Mouse (Mus musculus) liver, embryonic 13.5 days (tissue): ENCODE measurements around the gene Csnk1g2. TPM values are rescaled to one million over a fixed set of nuclear protein-coding genes. Genes with fewer than 3 reads are reported as not detected.
"Not testable (repeated sequence)": the region's sequence is repeated elsewhere in the genome, so short reads cannot be mapped to it uniquely, and the experiment has no call there.

Experiments used
- ATAC-seq: fragments of 200-750 bp; cut with Nextera tagmentation; 2 replicates; pipeline ENCODE4 v1.8.0; 2017; ENCODE audit warnings: low read depth, mild to moderate bottlenecking, moderate number of reproducible peaks, moderate library complexity
- DNase-seq: peaks from one replicate; pipeline ENCODE4 v3.0.0; 2022
- H3K27ac ChIP-seq: fragments of 300-500 bp; sonication (generic); 2 replicates; pipeline ENCODE4 v1.5.1; 2015; ENCODE audit warnings: moderate library complexity, mild to moderate bottlenecking, inconsistent platforms
- H3K27me3 ChIP-seq: fragments of 300-500 bp; sonication (generic); 2 replicates; pipeline ENCODE4 v1.6.1; 2015; ENCODE audit warnings: mild to moderate bottlenecking, inconsistent platforms
- H3K36me3 ChIP-seq: fragments of 300-500 bp; sonication (generic); 2 replicates; pipeline ENCODE4 v1.6.1; 2015; ENCODE audit warnings: mild to moderate bottlenecking, inconsistent platforms
- H3K4me1 ChIP-seq: fragments of 300-500 bp; sonication (generic); replicated peaks from 2 replicates; pipeline ENCODE4 v1.6.1; 2015; ENCODE audit warnings: inconsistent platforms
- H3K4me2 ChIP-seq: fragments of 300-500 bp; sonication (generic); 2 replicates; pipeline ENCODE4 v1.6.1; 2015; ENCODE audit warnings: inconsistent platforms, mild to moderate bottlenecking, moderate library complexity
- H3K4me3 ChIP-seq: fragments of 300-500 bp; sonication (generic); replicated peaks from 2 replicates; pipeline ENCODE4 v1.5.1; 2015; ENCODE audit warnings: mild to moderate bottlenecking, inconsistent platforms
- H3K9ac ChIP-seq: fragments of 300-500 bp; sonication (generic); 2 replicates; pipeline ENCODE4 v1.6.1; 2015; ENCODE audit warnings: mild to moderate bottlenecking, inconsistent platforms
- H3K9me3 ChIP-seq: fragments of 300-500 bp; sonication (generic); replicated peaks from 2 replicates; pipeline ENCODE4 v1.6.1; 2016; ENCODE audit warnings: inconsistent platforms
- WGBS: fragments of 180-500 bp; shearing (Covaris S2); methylation state at CpG from one replicate; pipeline ENCODE4 v1.1.7; 2015; ENCODE audit not compliant: insufficient replicate concordance; 5-methylcytosine and 5-hydroxymethylcytosine counted together
- polyA plus RNA-seq: library from polyadenylated mRNA; unstranded; fragments of >200 nt; fragmentation: Nextera tagmentation; extraction: Ambion mirVana; gene quantifications from 2 replicates; pipeline ENCODE4 v1.2.1, GENCODE M21; 2015

Csnk1g2 gene
- polyA plus RNA-seq, 1 experiment from 2014 or later, result 51.1 TPM

DNA sequence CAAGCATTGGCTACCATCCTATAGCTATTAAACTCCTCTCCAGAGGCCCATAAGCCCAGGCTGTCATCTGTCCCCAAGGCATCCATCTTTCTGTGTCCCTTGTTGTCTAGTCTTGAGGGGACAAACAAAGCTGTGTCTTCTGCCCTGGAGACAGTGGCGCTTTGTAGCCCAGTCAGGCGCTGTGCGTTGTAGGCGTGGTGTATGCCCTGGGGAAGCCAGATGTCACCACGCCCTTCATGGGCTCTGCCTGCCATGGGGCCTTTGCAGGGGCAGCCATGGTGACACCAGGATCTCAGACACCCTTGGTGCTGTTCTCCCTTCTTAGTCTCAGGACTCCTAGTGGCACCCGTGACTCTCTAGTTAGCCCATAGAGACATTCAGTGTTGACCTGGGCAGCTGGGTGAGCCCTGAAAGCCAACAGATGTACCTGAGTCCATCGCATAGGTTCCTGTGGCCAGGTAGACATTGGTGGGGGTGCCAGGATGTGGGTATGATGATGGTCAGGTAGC is 18.6 kb upstream of the Csnk1g2 start:
- DNase-seq (peak; percentile 81), ATAC-seq (peak; percentile 81)
- WGBS, result 43% methylated on average over 7 of the region's 7 CpGs
- Histone ChIP-seq H3K9me3 (no peaks in the 10 kb centered on the region), H3K27me3 (no peaks in the 10 kb centered on the region), H3K4me3 (peak overlapping the region; percentile 69), H3K9ac (peak overlapping the region; percentile 77), H3K4me1 (peaks cover 77% of the 10 kb centered on the region), H3K4me2 (peak overlapping the region; percentile 92), H3K36me3 (peaks cover 35% of the 10 kb centered on the region), H3K27ac (peak overlapping the region; percentile 94)

DNA sequence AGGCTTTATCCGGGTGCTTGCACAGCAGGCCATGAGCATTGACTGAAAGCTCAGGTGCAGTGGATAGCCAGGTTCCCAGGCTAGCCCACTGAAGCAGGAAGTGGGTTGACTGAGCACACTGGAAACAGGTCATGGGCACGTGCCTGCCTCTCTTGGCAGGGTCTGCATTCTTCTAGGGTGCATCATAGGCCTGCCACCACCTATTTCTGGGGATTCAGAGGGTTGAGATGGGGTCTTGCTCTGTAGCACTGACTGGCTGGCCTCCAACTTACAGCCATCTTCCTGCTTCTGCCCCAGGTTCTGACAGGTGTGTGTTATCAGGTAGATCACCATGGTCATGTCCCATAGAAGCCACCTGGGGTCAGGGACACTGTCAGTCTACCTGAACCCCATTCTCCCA is 17.6 kb upstream of the Csnk1g2 start:
- Histone ChIP-seq H3K4me2 (peak overlapping the region; percentile 92), H3K9me3 (no peaks in the 10 kb centered on the region), H3K36me3 (peaks cover 45% of the 10 kb centered on the region), H3K9ac (peak overlapping the region; percentile 77), H3K4me1 (peaks cover 80% of the 10 kb centered on the region), H3K27ac (peak overlapping the region; percentile 94), H3K4me3 (peak overlapping the region; percentile 69; the same call in 1 of the 2 replicates), H3K27me3 (no peaks in the 10 kb centered on the region)
- ATAC-seq (no peak), DNase-seq (no peak)
- WGBS, result 82% methylated on average over 2 of the region's 2 CpGs

DNA sequence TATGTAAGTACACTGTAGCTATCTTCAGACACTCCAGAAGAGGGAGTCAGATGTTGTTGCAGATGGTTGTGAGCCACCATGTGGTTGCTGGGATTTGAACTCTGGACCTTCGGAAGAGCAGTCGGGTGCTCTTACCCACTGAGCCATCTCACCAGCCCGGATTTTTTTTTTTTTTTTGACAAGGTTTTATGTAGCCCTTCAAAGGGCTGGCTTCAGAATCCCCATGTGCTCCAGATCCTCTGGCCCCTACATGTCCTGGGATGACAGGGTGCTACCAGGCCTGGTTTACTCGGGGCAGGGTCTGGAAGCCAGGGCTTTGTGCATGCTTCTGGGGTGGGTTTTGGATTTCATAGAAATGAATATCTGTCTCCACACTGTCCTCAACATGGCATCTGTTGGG is 16.9 kb upstream of the Csnk1g2 start, which contains the start of gene Gm49322:
Gene Gm49322 (plus strand): TSS at position 301 of the 400 bp plus-strand sequence.
- H3K9me3 ChIP-seq, DNase-seq, ATAC-seq, H3K27me3 ChIP-seq: not testable (repeated sequence)
- Histone ChIP-seq H3K4me1 (peaks cover 87% of the 10 kb centered on the region), H3K4me2 (peak within 1 kb of the TSS; percentile 92), H3K9ac (peak within 1 kb of the TSS; percentile 77), H3K36me3 (peaks cover 52% of the 10 kb centered on the region), H3K27ac (peak within 1 kb of the TSS; percentile 94), H3K4me3 (0 out of 2 replicates have a peak within 1 kb of the TSS, but pooled peaks have one; percentile 69)
- 81% methylated on average over 4 of the region's 4 CpGs for WGBS

DNA sequence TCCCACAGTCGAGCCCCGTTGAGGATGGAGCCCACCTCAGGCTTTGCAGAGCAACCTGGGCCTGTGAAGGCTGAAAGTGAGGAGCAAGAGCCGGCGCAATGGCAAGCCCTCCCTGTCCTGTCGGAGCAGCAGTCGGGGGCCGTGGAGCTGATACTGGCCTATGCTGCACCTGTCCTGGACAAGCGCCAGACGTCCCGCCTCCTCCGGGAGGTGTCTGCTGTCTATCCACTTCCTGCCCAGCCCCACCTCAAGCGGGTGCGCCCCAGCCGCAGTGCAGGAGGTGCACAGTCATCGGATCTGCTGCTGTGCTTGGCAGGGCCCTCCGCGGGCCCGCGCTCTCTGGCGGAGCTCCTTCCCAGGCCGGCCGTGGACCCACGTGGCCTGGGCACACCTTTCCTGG is 16.3 kb upstream of the Csnk1g2 start:
- Histone ChIP-seq H3K27me3 (no peaks in the 10 kb centered on the region), H3K4me3 (no peak overlapping the region), H3K9ac (0 out of 2 replicates have a peak overlapping the region, but pooled peaks have one; percentile 22), H3K27ac (peak overlapping the region; percentile 25; the same call in 1 of the 2 replicates), H3K9me3 (no peaks in the 10 kb centered on the region), H3K4me1 (peaks cover 86% of the 10 kb centered on the region), H3K36me3 (peaks cover 53% of the 10 kb centered on the region), H3K4me2 (no peak overlapping the region)
- DNase-seq (no peak), ATAC-seq (no peak)
- 79% methylated on average over 23 of the region's 23 CpGs for WGBS

DNA sequence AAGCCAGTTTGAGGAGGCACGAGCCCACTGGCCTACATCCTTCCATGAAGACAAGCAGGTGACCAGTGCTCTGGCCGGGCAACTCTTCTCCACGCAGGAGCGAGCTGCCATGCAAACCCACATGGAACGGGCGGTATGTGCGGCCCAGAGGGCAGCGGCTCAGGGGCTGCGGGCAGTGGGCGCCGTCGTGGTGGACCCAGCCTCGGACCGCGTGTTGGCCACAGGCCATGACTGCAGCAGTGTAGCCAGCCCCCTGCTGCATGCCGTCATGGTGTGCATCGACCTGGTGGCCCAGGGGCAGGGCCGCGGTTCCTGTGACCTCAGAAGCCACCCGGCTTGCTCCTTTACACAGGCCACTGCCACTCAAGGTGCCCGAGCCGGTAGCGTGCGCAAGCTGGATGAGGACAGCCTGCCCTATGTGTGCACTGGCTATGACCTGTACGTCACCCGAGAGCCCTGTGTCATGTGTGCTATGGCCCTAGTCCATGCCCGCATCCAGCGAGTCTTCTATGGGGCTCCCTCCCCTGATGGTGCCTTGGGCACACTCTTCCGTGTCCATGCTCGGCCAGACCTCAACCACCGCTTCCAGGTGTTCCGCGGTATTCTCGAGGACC is 15.8 kb upstream of the Csnk1g2 start:
- H3K4me3 ChIP-seq, result no peak overlapping the region
- H3K27ac ChIP-seq, result peak overlapping the region; percentile 25; the same call in 1 of the 2 replicates
- ATAC-seq (no peak), DNase-seq (no peak)
- WGBS, result 95% methylated on average over 34 of the region's 34 CpGs
- H3K9me3 ChIP-seq, result no peaks in the 10 kb centered on the region
- H3K36me3 ChIP-seq, result peaks cover 58% of the 10 kb centered on the region
- H3K27me3 ChIP-seq, result no peaks in the 10 kb centered on the region
- H3K4me1 ChIP-seq, result peaks cover 81% of the 10 kb centered on the region
- H3K4me2 ChIP-seq, result no peak overlapping the region
- H3K9ac ChIP-seq, result 0 out of 2 replicates have a peak overlapping the region, but pooled peaks have one; percentile 22

DNA sequence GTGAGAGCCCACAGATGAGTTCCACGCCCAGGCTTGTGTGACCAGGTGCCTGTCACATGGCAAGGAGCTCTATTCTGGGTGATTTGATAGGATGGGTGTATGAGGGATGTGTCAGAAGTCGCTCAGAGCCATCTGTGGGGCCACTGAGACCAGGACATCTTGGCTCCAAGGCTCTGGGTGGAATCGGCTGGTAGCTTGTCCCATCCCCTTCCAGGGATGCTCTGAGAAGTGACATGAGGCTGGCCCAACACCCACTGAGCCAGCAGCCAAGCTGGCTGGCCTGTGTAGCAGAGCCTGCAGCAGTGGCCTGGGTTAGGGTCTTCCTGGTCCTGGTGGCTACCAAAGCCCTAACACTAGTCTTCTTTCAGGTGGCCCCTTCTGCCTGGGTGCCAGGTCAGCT is 14.2 kb upstream of the Csnk1g2 start:
- peaks cover 73% of the 10 kb centered on the region for H3K36me3 ChIP-seq

DNA sequence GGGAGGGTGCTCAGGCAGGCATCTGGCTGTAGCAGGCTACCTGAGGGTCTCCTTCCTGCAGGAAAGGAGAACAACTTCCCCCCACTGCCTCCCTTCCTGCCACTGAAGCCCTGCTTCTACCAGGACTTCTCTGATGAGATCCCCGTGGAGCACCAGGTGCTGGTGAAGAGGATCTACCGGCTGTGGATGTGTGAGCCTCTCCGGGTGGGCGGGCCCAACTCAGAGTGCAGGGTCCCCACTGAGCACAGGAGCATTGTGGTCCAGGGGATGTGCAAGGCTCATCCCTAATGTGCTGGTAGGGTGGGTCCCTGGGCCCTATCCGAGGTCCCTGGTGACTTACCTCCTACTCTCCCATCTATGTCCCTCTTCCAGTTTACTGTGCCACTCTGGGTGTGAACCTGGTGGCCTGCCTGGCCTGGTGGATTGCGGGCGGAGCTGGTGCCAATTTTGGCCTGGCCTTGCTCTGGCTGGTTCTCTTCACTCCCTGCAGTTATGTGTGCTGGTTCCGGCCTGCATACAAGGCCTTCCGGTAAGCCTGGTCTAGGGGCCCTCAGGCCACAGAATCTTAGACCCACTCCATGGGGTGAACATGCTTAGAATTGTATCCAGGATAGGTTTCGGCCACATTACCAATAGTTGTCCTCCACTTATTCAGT is 13.2 kb upstream of the Csnk1g2 start:
- Histone ChIP-seq H3K27ac (no peak overlapping the region; the same call in 1 of the 2 replicates), H3K9ac (no peak overlapping the region), H3K9me3 (no peaks in the 10 kb centered on the region), H3K36me3 (peaks cover 81% of the 10 kb centered on the region), H3K4me1 (peaks cover 60% of the 10 kb centered on the region), H3K4me3 (no peak overlapping the region), H3K27me3 (no peaks in the 10 kb centered on the region), H3K4me2 (no peak overlapping the region)
- whole genome bisulfite sequencing, result 85% methylated on average over 10 of the region's 10 CpGs
- ATAC-seq, result no peak
- no peak for DNase-seq

More for the DNA sequence above, 14.2 kb upstream of the Csnk1g2 start:
- no peaks in the 10 kb centered on the region for H3K9me3 ChIP-seq
- H3K4me2 ChIP-seq, result no peak overlapping the region
- no peak for DNase-seq
- WGBS, result 77% methylated on average over 3 of the region's 3 CpGs
- peaks cover 70% of the 10 kb centered on the region for H3K4me1 ChIP-seq
- ATAC-seq, result no peak
- H3K9ac ChIP-seq, result 0 out of 2 replicates have a peak overlapping the region, but pooled peaks have one; percentile 5
- H3K27me3 ChIP-seq, result no peaks in the 10 kb centered on the region
- peak overlapping the region; percentile 36 for H3K27ac ChIP-seq
- no peak overlapping the region for H3K4me3 ChIP-seq

DNA sequence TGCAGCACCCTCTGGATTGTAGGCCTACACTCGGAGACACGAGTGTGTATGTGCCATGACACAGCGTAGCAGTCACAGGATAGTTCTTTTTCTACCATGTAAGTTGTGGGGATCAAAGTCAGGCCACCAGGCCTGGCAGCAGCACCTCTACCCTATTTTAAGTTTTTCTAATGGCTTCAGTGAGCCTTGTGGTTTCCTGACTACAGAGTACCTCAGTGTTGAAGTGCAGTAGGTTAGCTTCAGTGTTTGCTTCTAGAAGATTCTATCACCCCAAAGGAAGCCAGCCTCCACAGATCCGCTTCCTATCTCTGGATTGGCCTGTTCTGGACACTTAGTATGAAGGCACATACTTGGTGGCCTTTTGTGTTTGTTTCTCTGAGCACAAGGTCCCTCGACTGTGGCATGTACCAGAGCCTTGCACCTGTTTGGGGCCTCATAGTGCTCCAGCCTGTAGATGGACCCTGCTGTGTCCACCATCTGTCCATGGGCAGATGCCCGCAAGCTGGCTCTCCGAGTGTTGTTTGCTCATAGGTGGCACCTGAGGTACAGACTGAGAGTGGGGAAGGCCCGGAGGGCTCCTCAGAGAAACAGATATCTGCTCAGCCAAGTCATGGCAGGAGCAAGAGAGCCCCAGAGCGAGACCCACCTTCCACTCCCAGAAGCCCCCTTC is 12.4 kb upstream of the Csnk1g2 start:
- no peak overlapping the region for H3K4me3 ChIP-seq
- peaks cover 88% of the 10 kb centered on the region for H3K36me3 ChIP-seq
- H3K27ac ChIP-seq, result peak overlapping the region; percentile 63
- no peak for DNase-seq
- no peak overlapping the region for H3K4me2 ChIP-seq
- 79% methylated on average over 9 of the region's 9 CpGs for WGBS
- ATAC-seq, result no peak
- H3K27me3 ChIP-seq, result no peaks in the 10 kb centered on the region
- peaks cover 52% of the 10 kb centered on the region for H3K4me1 ChIP-seq
- H3K9ac ChIP-seq, result 0 out of 2 replicates have a peak overlapping the region, but pooled peaks have one; percentile 28
- H3K9me3 ChIP-seq, result no peaks in the 10 kb centered on the region

DNA sequence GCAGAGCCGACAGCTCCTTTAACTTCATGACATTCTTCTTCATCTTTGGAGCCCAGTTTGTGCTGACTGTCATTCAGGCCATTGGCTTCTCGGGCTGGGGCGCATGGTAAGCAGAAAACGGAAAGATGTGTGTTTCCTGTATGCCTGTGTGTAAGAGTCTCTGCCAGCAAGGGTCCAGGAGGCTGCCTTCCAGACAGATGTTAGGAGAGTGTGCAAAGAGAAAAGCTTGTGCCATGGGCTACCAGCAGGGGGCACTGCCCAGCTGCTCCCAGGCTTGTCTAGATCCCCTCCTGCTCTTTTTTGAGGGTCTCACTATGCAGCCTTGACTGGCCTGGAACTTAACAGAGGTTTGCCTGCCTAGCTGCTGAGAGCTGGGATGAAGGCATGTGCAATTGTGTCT is 11.6 kb upstream of the Csnk1g2 start:
- ATAC-seq (no peak), DNase-seq (no peak)
- Histone ChIP-seq H3K9me3 (no peaks in the 10 kb centered on the region), H3K4me3 (no peak overlapping the region), H3K4me1 (peaks cover 50% of the 10 kb centered on the region), H3K27ac (peak overlapping the region; percentile 63), H3K36me3 (peaks cover 92% of the 10 kb centered on the region), H3K4me2 (no peak overlapping the region), H3K27me3 (no peaks in the 10 kb centered on the region), H3K9ac (0 out of 2 replicates have a peak overlapping the region, but pooled peaks have one; percentile 28)
- 45% methylated on average over 4 of the region's 4 CpGs for WGBS

DNA sequence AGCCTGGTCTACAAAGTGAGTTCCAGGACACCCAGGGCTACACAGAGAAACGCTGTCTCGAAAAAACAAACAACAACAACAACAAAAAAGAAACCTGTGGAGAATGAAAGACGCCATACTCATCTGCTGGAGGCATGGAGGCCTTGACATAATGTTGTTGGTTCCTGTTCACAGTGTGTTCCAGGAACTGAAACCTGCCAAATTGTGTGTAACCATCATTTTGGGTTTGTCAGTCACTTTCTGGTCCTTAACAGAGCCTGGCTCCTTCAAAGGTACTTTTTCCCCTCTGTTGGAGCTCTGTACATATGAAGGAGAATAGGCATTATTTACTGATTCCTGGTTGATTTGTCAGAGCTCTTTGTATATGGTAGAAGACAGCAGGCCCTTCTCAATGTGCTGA is 10.7 kb upstream of the Csnk1g2 start:
- Histone ChIP-seq H3K27me3 (no peaks in the 10 kb centered on the region), H3K4me3 (no peak overlapping the region), H3K9me3 (no peaks in the 10 kb centered on the region), H3K4me2 (no peak overlapping the region), H3K27ac (no peak overlapping the region), H3K4me1 (peaks cover 41% of the 10 kb centered on the region), H3K9ac (no peak overlapping the region), H3K36me3 (peaks cover 86% of the 10 kb centered on the region)
- WGBS, result 85% methylated on average over 3 of the region's 3 CpGs
- ATAC-seq (no peak), DNase-seq (no peak)

DNA sequence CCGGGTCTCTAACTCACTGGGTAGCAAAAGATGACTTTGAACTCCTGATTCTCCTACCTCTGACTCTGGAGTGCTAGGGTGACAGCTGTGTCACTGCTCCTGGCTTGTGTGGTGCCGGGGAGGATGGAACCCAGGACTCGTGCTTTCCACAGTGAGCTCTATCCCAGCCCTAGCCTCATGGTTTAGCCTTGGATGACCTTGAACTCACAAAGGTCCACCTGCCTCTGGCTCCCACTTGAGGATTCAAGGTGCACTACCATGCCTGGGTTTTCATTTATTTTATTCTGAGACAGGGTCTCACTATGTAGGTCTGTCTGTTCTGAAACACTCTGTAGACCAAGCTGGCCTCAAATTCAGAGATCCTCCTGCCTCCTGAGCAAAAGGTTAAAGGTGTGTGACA is 8.8 kb upstream of the Csnk1g2 start:
- Histone ChIP-seq H3K27ac (no peak overlapping the region), H3K9ac (no peak overlapping the region), H3K27me3 (no peaks in the 10 kb centered on the region), H3K36me3 (peaks cover 67% of the 10 kb centered on the region), H3K4me3 (no peak overlapping the region), H3K4me2 (no peak overlapping the region), H3K9me3 (no peaks in the 10 kb centered on the region), H3K4me1 (peaks cover 29% of the 10 kb centered on the region)
- DNase-seq, result no peak
- ATAC-seq, result no peak
- WGBS, result 71% methylated on average over 3 of the region's 3 CpGs
